Mouse (Mus musculus) thymus, postnatal 4 days (tissue): ENCODE data around the gene Trim63.

Experiments
- DNase-seq: peaks from one replicate; pipeline ENCODE4 v3.0.0; 2021

Gene Trim63

GRCm38 (mm10) chr4:134343071-134344031 lies 28.4 kb downstream of the Trim63 start, which contains the start of gene Slc30a2:
TSS of gene Slc30a2 (plus strand) at chr4:134343181.
- peak; percentile 58 for DNase-seq

- DNase-seq: peak; percentile 36
Observed at GRCm38 (mm10) chr4:134344620-134345019, 29.7 kb downstream of the Trim63 start.

GRCm38 (mm10) chr4:134345802-134346201 lies 30.9 kb downstream of the Trim63 start:
- no peak for DNase-seq

- DNase-seq: no peak
Observed at GRCm38 (mm10) chr4:134348078-134348477, 33.2 kb downstream of the Trim63 start.

- DNase-seq: no peak
Observed at GRCm38 (mm10) chr4:134348545-134348944, 33.6 kb downstream of the Trim63 start.

GRCm38 (mm10) chr4:134349829-134350228 lies 34.9 kb downstream of the Trim63 start:
- no peak for DNase-seq

- no peak for DNase-seq
Observed at GRCm38 (mm10) chr4:134350641-134351040, 35.7 kb downstream of the Trim63 start.

- DNase-seq: no peak
Observed at GRCm38 (mm10) chr4:134351329-134352260, 36.7 kb downstream of the Trim63 start.

- no peak for DNase-seq
Observed at GRCm38 (mm10) chr4:134352261-134352707, 37.4 kb downstream of the Trim63 start.

- no peak for DNase-seq
Observed at GRCm38 (mm10) chr4:134352929-134353328, 38.0 kb downstream of the Trim63 start.

GRCm38 (mm10) chr4:134353527-134354409 lies 38.8 kb downstream of the Trim63 start:
- no peak for DNase-seq

GRCm38 (mm10) chr4:134355841-134356452 lies 41.0 kb downstream of the Trim63 start:
- DNase-seq: no peak

GRCm38 (mm10) chr4:134356591-134357460 lies 41.9 kb downstream of the Trim63 start:
- DNase-seq: peak; percentile 87

- no peak for DNase-seq
Observed at GRCm38 (mm10) chr4:134357461-134357771, 42.5 kb downstream of the Trim63 start.

GRCm38 (mm10) chr4:134359649-134360048 lies 44.7 kb downstream of the Trim63 start:
- no peak for DNase-seq

GRCm38 (mm10) chr4:134361215-134361614 lies 46.3 kb downstream of the Trim63 start:
- DNase-seq: no peak

GRCm38 (mm10) chr4:134362124-134362523 lies 47.2 kb downstream of the Trim63 start:
- no peak for DNase-seq

- peak; percentile 87 for DNase-seq
Observed at GRCm38 (mm10) chr4:134362586-134362985, 47.7 kb downstream of the Trim63 start.

GRCm38 (mm10) chr4:134365280-134365679 lies 50.4 kb downstream of the Trim63 start:
- no peak for DNase-seq

- DNase-seq: peak; percentile 49
Observed at GRCm38 (mm10) chr4:134370649-134371221, 55.8 kb downstream of the Trim63 start.
